Mouse (Mus musculus): Measurements from ENCODE around the gene Fam168b.

DNA sequence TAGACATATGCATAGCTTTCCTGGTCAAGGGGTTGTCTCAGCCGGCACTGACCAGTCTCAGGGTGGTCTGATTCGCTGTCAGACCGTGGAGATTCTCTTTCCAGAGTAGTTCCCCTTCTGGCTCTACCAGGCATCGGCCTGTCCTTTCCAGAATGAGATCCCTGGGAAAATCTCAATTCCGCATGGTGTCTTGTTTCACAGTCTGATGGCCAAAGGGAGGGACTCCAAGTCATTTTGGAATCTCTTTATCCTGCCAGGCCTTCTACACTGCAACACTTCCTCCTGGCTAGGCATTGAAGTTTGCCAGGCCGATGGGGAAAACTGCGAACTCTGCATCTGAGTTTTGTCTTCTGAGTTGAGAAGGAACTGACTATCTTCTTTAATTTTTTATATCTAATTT, 17.3 kb upstream of the Fam168b start:
- no peak for TF ChIP-seq CTCF (IDR thresholded peaks at IDR 0.05; ENCODE audit: extremely low read depth, insufficient read depth, low read length)
- TF ChIP-seq POLR2A (IDR thresholded peaks at IDR 0.05; ENCODE audit: extremely low read depth, insufficient read depth, low read length): no peak
